Mouse (Mus musculus): ENCODE data around the gene Fam98c. TPM values are rescaled to one million over a fixed set of nuclear protein-coding genes. Genes with fewer than 3 reads are reported as not detected.

Gene Fam98c
- polyA plus RNA-seq, 1 experiment from 2014 or later: 39.3 TPM

DNA sequence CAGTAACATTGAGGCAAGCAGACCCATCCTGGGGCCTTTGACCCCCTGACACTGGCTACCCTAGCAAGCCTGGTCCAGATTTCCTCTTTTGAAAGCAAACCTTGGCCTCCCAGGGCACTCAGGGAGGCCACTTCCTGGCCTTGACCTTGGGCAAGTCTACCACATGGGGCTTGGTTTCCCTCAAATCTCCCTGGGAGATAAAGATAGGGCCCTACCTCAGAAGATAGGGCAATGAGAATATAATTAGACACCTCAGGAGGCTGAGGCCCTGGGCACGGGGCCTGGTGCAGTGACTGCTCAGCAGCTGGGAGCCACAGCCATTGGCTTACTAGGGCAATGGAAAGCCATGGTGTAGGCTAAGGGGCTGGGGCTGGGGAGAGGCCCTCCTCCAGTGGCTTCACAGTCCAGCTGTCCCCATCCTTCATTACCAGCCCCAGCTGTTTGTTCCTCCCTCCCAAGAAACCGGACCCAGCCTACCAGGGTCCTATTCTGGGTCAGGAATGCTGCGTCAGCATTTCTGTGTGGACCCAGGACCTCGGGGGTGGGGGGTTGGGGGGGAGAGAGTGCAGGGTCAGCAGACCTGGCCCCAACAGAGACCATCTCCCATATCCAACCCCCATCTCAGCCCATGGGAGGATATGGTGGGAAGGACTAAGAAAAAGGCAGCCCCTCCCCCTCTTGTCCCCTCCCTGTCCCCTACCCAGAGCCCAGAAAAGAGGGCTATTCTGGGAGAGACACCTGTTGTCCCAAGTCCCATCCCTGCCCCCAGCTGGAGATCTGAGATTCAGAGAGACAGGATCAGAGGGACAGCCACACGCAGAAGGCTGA lies 32.3 kb downstream of the Fam98c start:
- Histone ChIP-seq H3K4me3 (no peak overlapping the region), H3K36me3 (no peaks in the 10 kb centered on the region), H3K4me1 (replicated peaks) (peaks cover 11% of the 10 kb centered on the region), H3K9ac (no peak overlapping the region), H3K9me3 (no peaks in the 10 kb centered on the region), H3K4me2 (no peak overlapping the region), H3K27me3 (peaks cover 22% of the 10 kb centered on the region), H3K27ac (replicated peaks) (no peak overlapping the region)
- 49% methylated on average over 5 of the region's 5 CpGs for WGBS
- ATAC-seq (ENCODE audit: low read depth): no peak

DNA sequence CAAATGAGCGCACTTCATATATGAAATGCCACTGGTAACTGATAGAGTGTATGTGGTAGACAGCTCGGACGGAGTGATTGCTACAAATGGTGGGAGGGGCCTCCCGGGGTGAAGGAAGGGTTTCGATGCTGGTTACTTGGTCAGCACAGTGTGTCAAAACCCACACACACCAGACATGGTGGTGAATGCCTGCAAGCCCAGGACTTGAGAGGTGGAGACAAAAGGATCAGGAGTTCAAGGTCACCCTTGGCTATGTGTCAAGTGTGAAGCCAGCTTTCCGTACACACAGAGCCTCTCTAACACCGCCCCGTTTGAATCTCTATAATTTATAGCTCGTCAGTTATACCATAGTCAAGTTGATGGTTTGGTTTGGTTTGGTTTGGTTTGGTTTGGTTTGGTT lies 33.2 kb downstream of the Fam98c start:
- Histone ChIP-seq H3K9ac (no peak overlapping the region), H3K4me2 (no peak overlapping the region), H3K9me3 (no peaks in the 10 kb centered on the region), H3K36me3 (no peaks in the 10 kb centered on the region), H3K27ac (replicated peaks) (no peak overlapping the region), H3K27me3 (peaks cover 24% of the 10 kb centered on the region), H3K4me3 (no peak overlapping the region), H3K4me1 (replicated peaks) (peaks cover 11% of the 10 kb centered on the region)
- ATAC-seq (ENCODE audit: low read depth): no peak
- 90% methylated on average over 9 of the region's 9 CpGs for WGBS

DNA sequence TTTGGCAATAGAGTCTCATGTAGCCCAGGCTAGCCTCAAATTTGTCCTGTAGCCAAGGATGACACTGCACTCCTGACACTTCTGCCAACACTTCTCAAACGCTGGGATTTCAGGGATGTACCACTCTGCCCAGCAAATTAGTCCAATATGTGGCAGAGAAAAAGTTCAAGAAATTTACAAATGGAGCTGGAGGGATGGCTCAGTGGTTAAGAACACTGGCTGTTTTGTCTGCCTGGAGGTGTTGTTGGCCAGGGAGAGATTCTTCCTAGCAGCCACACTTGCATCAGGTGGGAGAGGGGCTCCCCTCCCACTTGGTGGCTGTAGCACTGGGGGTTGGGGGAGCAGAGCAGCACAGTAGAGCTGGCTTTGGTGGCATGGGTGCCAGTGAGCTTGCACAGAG lies 36.5 kb downstream of the Fam98c start:
- Histone ChIP-seq H3K4me2 (no peak overlapping the region), H3K4me3 (no peak overlapping the region), H3K27me3 (peaks cover 13% of the 10 kb centered on the region; the same call in 1 of the 2 replicates), H3K9ac (no peak overlapping the region), H3K36me3 (no peaks in the 10 kb centered on the region), H3K9me3 (no peaks in the 10 kb centered on the region), H3K4me1 (replicated peaks) (peaks cover 5% of the 10 kb centered on the region), H3K27ac (replicated peaks) (no peak overlapping the region)
- ATAC-seq (ENCODE audit: low read depth): no peak
- 69% methylated on average over 1 of the region's 1 CpGs for WGBS

DNA sequence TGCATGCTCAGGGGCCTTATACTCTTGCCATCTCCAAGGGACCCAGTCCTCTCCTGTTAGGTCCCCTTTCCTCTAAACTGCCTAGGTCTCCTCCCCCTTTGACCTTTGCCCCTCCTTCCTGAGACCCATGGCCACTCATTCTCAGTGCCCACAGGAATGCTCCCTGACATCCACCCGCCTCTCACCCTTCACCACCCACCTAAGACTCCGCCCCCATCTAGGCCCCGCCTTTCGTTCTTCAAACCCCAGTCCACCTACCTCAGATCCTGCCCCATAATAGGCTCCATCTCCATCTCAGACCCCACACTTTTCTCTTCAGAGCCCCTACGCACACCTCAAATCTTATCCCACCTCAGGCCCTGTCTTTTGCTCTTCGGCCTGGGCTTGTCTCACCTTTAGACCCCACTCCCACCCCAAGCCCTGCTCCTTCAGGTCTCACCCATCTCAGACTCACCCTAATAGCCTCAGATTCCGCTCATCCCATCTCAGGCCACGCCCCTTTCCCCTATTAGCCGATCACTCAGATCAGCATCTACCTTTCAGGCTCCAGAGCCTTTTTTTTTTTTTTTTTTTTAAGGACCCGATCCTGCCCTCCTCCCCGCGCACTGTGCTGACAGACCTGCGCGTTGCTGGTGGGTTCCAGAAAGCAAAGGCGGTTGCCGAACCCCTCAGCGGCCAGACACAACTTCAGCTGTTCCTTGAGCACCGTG lies 37.7 kb downstream of the Fam98c start:
- no peak overlapping the region for H3K27ac ChIP-seq (replicated peaks)
- H3K4me2 ChIP-seq: 0 out of 2 replicates have a peak overlapping the region, but pooled peaks have one; percentile 16
- peaks cover 4% of the 10 kb centered on the region; the same call in 1 of the 2 replicates for H3K27me3 ChIP-seq
- WGBS: 8% methylated on average over 18 of the region's 18 CpGs
- H3K4me3 ChIP-seq: no peak overlapping the region
- H3K9ac ChIP-seq: no peak overlapping the region
- no peak for ATAC-seq (ENCODE audit: low read depth)
- no peaks in the 10 kb centered on the region for H3K4me1 ChIP-seq (replicated peaks)
- no peaks in the 10 kb centered on the region for H3K36me3 ChIP-seq
- H3K9me3 ChIP-seq: no peaks in the 10 kb centered on the region

DNA sequence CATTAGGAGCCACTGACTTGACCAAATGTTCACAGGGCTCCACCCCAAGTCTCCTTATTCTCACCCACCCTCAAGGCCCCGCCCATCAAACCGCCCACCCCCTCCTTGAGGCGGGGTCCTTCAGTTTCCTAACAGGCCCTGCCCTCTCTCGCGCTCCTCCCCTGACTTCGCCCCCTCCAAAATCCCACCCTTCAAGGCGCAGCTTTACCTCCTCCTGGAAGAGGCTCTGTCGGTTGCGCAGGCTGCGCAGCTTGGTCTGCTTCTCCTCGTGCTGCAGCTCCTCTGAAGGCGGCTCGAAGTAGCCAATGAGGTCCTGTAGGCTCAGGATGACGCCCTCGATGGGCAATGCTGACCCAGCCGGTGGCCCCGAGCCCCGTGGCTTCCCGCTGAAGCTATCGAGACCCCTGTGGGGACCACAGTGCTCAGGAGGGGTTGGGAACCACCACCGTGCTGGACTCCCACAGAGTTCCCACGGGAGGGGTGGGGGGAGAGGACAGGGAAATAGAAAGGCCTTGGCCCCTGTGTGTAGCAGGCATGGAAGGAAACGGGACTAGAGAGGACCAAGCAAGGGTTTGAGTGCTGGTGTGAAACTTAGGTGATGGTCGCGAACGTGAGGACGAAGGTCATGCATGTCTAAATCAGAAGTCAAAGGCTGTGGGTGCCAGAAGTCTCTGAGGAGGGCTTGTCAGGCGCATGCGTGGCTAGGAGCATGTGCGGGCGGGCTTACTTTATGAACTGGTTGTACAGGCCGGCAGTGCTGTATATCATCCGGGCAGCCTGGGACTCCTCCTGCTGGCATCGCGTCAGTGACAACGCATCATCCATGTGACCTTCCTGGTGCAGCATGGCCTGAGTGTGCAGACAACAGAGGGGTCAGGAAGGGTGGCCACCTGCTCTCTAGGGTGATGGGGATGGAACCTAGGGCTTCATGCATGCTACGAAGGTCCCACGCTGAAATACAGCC lies 46.8 kb downstream of the Fam98c start:
- peak overlapping the region; percentile 47 for H3K9ac ChIP-seq
- no peaks in the 10 kb centered on the region for H3K27me3 ChIP-seq
- H3K9me3 ChIP-seq: no peaks in the 10 kb centered on the region
- H3K36me3 ChIP-seq: no peaks in the 10 kb centered on the region
- peak; percentile 56 for ATAC-seq (ENCODE audit: low read depth)
- H3K4me2 ChIP-seq: peak overlapping the region; percentile 50
- H3K4me3 ChIP-seq: peak overlapping the region; percentile 15
- 27% methylated on average over 38 of the region's 38 CpGs for WGBS
- H3K4me1 ChIP-seq (replicated peaks): peaks cover 10% of the 10 kb centered on the region; the same call in 1 of the 2 replicates
- H3K27ac ChIP-seq (replicated peaks): no peak overlapping the region

Other genes with a start within 250 kb of the Fam98c start
- gene Actn4, start 193.9 kb downstream of the Fam98c start, polyA plus RNA-seq (2015; fragmentation: Nextera tagmentation; extraction: Ambion mirVana): 142 and 147 TPM in 2 replicates
- 352 and 359 TPM in 2 replicates for gene Eif3k, start 174.4 kb downstream of the Fam98c start, polyA plus RNA-seq (2015; fragmentation: Nextera tagmentation; extraction: Ambion mirVana)
- 4.1 and 5.3 TPM in 2 replicates for gene Map4k1, start 174.2 kb downstream of the Fam98c start, polyA plus RNA-seq (2015; fragmentation: Nextera tagmentation; extraction: Ambion mirVana)
- gene Ryr1, start 31.1 kb downstream of the Fam98c start, polyA plus RNA-seq (2015; fragmentation: Nextera tagmentation; extraction: Ambion mirVana): 5.4 and 6.3 TPM in 2 replicates
- 0.52 and 0.68 TPM in 2 replicates for gene Rasgrp4, start 21.4 kb downstream of the Fam98c start, polyA plus RNA-seq (2015; fragmentation: Nextera tagmentation; extraction: Ambion mirVana)
- gene Ggn, start 14.0 kb upstream of the Fam98c start, polyA plus RNA-seq (2015; fragmentation: Nextera tagmentation; extraction: Ambion mirVana): 0.67 and 0.73 TPM in 2 replicates
- gene Spred3, start 14.2 kb upstream of the Fam98c start, polyA plus RNA-seq (2015; fragmentation: Nextera tagmentation; extraction: Ambion mirVana): 9.4 and 9.7 TPM in 2 replicates
- gene Psmd8, start 24.5 kb upstream of the Fam98c start, polyA plus RNA-seq (2015; fragmentation: Nextera tagmentation; extraction: Ambion mirVana): 310 and 326 TPM in 2 replicates
- 1.4 and 1.9 TPM in 2 replicates for gene Catsperg1, start 57.8 kb upstream of the Fam98c start, polyA plus RNA-seq (2015; fragmentation: Nextera tagmentation; extraction: Ambion mirVana)
- gene Kcnk6, start 76.3 kb upstream of the Fam98c start, polyA plus RNA-seq (2015; fragmentation: Nextera tagmentation; extraction: Ambion mirVana): 0.43 and 0.68 TPM in 2 replicates
- 75.6 and 90.6 TPM in 2 replicates for gene Yif1b, start 82.1 kb upstream of the Fam98c start, polyA plus RNA-seq (2015; fragmentation: Nextera tagmentation; extraction: Ambion mirVana)
- gene 2200002D01Rik, start 92.2 kb upstream of the Fam98c start, polyA plus RNA-seq (2015; fragmentation: Nextera tagmentation; extraction: Ambion mirVana): 1.3 and 1.7 TPM in 2 replicates
- gene Spint2, start 125.7 kb upstream of the Fam98c start, polyA plus RNA-seq (2015; fragmentation: Nextera tagmentation; extraction: Ambion mirVana): 28.8 and 31.3 TPM in 2 replicates
- 24.8 and 28.4 TPM in 2 replicates for gene Ppp1r14a, start 133.1 kb upstream of the Fam98c start, polyA plus RNA-seq (2015; fragmentation: Nextera tagmentation; extraction: Ambion mirVana)
- gene Dpf1, start 147.7 kb upstream of the Fam98c start, polyA plus RNA-seq (2015; fragmentation: Nextera tagmentation; extraction: Ambion mirVana): 175 and 176 TPM in 2 replicates